Mouse (Mus musculus) erythroblast, adult 5-6 weeks (primary cell): ENCODE results near the gene Adam33. TPM values are rescaled to one million over a fixed set of nuclear protein-coding genes. Genes with fewer than 3 reads are reported as not detected.

Source experiments
- ATAC-seq: replicated peaks from 2 replicates; pipeline ENCODE4 v1.8.0; 2016; ENCODE audit warnings: moderate number of reproducible peaks, mild to moderate bottlenecking, moderate TSS enrichment, inconsistent platforms; ENCODE audit not compliant: poor library complexity, low FRiP score, severe bottlenecking
- total RNA-seq, 2 experiments: library from RNA; stranded (forward) in 1 of 2; stranded (reverse) in 1 of 2; fragments of 150-400 nt in 1 of 2; fragments of 200-764, 138-1000 nt in 1 of 2; gene quantifications; 2 replicates each; pipeline versions ENCODE4 v1.2.3 to v1.2.4; 2015 to 2017; ENCODE audit warnings: low replicate concordance in 2 of 2

The Adam33 gene
- total RNA-seq, 2 experiments from 2014 or later: 0.38 to 12.1 TPM

GRCm38 (mm10) chr2:131059781-131060540 lies 3.7 kb downstream of the Adam33 start:
- ATAC-seq: no peak

- ATAC-seq: no peak
These were observed 4.2 kb downstream of the Adam33 start for GRCm38 (mm10) chr2:131059377-131059776.

GRCm38 (mm10) chr2:131058672-131059071 lies 4.9 kb downstream of the Adam33 start:
- ATAC-seq: no peak

- ATAC-seq: 0 out of 2 replicates have a peak, but pooled peaks have one; percentile 25
These were observed 7.4 kb downstream of the Adam33 start for GRCm38 (mm10) chr2:131056191-131056590.

GRCm38 (mm10) chr2:131055631-131056030 lies 8.0 kb downstream of the Adam33 start:
- ATAC-seq: peak; percentile 54

GRCm38 (mm10) chr2:131054646-131055264 lies 8.9 kb downstream of the Adam33 start:
- peak; percentile 9 for ATAC-seq

GRCm38 (mm10) chr2:131053851-131054645 lies 9.6 kb downstream of the Adam33 start:
- peak; percentile 52 for ATAC-seq

GRCm38 (mm10) chr2:131052862-131053418 lies 10.7 kb downstream of the Adam33 start:
- peak; percentile 34 for ATAC-seq

- ATAC-seq: peak; percentile 34
These were observed 11.6 kb downstream of the Adam33 start for GRCm38 (mm10) chr2:131052043-131052442.

GRCm38 (mm10) chr2:131046025-131046424 lies 17.6 kb downstream of the Adam33 start:
- ATAC-seq: no peak

GRCm38 (mm10) chr2:131044989-131045720 lies 18.5 kb downstream of the Adam33 start:
- ATAC-seq: peak; percentile 61

GRCm38 (mm10) chr2:131044354-131044852 lies 19.2 kb downstream of the Adam33 start:
- ATAC-seq: no peak

- ATAC-seq: no peak
These were observed 20.6 kb downstream of the Adam33 start, which contains the start of gene Gfra4 for GRCm38 (mm10) chr2:131042988-131043387. Gfra4 (minus strand) TSS chr2:131043088.

- ATAC-seq: no peak
These were observed 22.5 kb downstream of the Adam33 start for GRCm38 (mm10) chr2:131040854-131041825.

GRCm38 (mm10) chr2:131038675-131039074 lies 24.9 kb downstream of the Adam33 start:
- ATAC-seq: no peak

- ATAC-seq: no peak
These were observed 25.4 kb downstream of the Adam33 start for GRCm38 (mm10) chr2:131038197-131038596.

GRCm38 (mm10) chr2:131037226-131037990 lies 26.2 kb downstream of the Adam33 start:
- ATAC-seq: no peak
